Mouse (Mus musculus) monocyte, adult 2 months (primary cell): ENCODE data around the gene Tm4sf5.
"Not testable (repeated sequence)": the region's sequence is repeated elsewhere in the genome, so short reads cannot be mapped to it uniquely, and the experiment has no call there.

Experiments used
- DNase-seq, 2 experiments: peaks; one replicate each; pipeline ENCODE4 v3.0.0; 2022; ENCODE audit warnings: low spot score in 2 of 2, low read depth in 1 of 2

Gene Tm4sf5

GRCm38 (mm10) chr11:70504970-70505369 is at the start of gene Tm4sf5:
Gene Tm4sf5 (plus strand): TSS chr11:70505244.
- no peak for DNase-seq

DNA sequence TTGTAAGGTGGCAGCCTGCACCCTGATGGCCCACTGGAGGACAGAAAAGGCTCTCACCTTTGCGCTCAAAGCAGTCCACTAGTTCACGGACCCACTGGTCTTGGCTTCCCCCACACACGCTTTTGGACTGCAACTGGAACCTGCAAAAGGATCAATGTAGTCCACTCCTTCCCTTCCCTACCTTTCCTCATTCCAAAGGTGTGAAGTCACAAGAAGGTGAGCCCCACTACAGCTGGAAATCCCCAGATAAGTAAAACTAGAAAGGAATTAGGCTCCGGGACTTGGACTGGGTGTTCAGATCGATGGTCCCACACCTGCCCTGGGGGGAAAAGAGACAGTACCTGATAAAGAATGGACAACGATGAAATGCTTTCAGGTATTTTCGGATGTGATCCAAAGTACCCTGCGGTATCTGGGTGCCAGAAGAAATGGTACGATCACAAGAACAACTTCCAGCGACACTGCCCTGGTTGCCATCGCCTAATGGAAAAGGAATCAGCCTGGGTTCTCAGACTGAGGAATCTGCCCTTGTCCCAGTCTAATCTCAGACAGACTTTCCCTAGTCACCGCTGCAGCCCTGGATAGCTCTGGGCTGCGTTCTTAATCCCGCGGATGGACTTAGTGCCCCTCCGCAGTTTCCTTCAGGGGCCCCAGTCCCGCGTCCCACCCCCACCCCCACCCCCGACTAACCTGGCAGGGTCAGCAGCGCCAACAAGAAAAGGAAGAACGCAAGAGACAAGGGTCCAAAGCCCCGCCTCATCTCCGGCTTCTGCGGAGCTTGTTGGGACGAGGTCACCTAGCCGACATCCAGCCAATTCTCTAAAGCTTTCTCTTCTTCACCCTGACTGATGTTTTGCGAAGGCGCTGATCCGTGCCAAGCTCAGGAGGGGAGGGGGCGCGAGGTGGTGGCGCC is 46.1 kb upstream of the Tm4sf5 start, which contains the start of gene Zmynd15:
TSS of gene Zmynd15 (plus strand) at position 746 of the 913 bp plus-strand sequence.
- DNase-seq = no peak

- peak in 1 of 2 experiments; percentile 49 for DNase-seq
Observed at GRCm38 (mm10) chr11:70459601-70460101, 45.4 kb upstream of the Tm4sf5 start, which contains the start of gene Cxcl16. Gene Cxcl16 (minus strand): TSS chr11:70459984.

- DNase-seq = no peak
Observed at GRCm38 (mm10) chr11:70463970-70464369, 41.1 kb upstream of the Tm4sf5 start.

DNA sequence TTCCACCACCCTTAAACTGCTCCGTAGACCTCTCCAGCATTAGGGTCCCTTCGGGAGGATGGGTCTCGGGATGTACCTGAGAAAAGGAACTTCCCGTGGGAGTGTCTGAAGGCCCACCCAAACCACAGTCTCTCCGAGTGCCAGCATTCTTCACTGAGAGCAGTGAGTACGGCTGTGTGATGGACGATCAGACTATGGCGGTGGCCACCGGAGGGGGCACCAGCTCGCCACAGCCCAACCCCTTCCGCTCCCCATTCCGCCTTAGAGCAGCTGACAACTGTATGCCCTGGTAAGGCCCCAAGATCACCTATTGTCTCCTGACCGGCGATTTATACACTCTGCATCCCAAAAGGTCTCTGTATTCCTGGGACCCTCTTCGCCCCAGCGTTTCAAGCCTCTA is 39.8 kb upstream of the Tm4sf5 start:
- no peak for DNase-seq

DNA sequence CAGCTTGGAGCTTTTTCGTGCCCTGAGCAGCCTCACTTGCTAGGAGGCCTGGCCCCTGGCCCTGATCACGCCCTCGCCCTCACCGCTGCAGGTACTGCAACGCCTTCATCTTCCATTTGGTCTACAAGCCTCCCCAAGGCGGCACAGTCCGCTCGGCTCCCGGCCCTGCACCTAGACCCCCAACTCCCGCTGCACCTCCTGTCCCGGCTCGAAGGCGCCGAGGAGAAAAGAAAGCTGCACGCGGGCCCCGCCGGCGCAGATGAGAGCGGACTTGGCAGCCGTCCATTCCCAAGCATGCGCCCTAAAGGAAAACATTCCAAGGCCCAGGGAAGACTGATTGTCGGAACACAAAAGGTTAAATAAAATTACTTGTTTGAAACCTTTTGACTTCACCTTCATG is 39.2 kb upstream of the Tm4sf5 start:
- DNase-seq = no peak

- DNase-seq = no peak
Observed at GRCm38 (mm10) chr11:70467902-70468619, 37.0 kb upstream of the Tm4sf5 start.

- no peak for DNase-seq
Observed at GRCm38 (mm10) chr11:70469764-70470163, 35.3 kb upstream of the Tm4sf5 start.

DNA sequence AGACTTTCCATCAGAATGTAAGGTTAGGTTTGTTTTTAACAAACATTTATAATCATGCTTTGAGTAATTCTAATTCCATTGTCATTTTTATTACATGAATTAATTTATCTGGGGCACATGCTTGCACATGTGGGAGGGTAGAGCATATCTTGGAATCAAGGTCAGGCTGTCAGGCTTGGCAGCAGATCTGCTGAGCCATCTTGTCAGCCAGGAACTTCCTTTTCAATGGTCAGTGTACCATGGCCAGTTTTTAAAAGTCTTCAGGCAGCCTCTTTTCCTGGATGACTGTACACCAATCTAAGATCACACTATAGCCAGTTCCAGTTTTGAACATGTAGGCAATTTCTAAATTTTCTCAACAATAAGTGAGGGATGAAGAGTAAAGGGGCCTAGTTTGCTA is 32.3 kb upstream of the Tm4sf5 start:
- DNase-seq = no peak

GRCm38 (mm10) chr11:70473291-70473690 is 31.8 kb upstream of the Tm4sf5 start:
- DNase-seq = not testable (repeated sequence)

GRCm38 (mm10) chr11:70474872-70475534 is 30.0 kb upstream of the Tm4sf5 start:
- DNase-seq = no peak

DNA sequence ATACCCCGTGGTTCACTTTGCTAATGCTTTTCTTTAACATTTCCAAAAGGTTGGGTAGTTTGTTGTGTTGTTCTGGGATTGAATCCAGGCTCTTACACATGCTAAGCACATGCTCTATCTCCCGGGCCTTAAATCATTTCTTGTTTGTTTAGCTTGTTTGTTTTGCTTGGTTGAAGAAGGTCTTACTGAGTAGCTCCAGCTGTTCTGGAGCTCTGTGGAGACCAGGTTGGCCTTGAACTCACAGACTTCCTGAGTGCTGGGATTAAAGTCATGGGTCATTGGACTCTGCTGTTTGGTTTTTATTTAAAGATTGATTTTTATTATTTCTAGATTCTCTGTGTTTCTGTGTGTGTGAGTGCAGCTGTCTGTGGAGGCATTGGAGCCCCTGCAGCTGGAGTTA is 19.5 kb upstream of the Tm4sf5 start:
- DNase-seq = no peak

DNA sequence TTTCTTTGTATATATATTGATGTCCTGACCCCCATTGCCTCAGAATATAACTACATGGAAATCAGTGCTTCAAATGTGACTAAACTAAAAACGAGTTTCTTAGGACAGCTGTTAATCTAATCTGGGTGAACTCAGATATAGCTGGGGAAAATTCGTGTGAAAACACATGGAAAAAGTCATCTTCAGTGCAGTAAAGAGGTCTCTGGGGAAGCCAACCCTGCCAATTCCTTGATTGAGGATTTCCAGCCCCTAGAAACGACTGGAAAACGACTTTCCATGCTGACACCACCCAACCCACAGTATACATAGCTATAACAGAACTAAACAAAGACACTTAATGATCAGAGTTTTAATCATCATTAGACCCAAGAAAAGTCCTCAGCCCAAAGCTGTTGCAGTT is 17.2 kb upstream of the Tm4sf5 start:
- DNase-seq = no peak

GRCm38 (mm10) chr11:70489138-70489537 is 15.9 kb upstream of the Tm4sf5 start:
- no peak for DNase-seq

DNA sequence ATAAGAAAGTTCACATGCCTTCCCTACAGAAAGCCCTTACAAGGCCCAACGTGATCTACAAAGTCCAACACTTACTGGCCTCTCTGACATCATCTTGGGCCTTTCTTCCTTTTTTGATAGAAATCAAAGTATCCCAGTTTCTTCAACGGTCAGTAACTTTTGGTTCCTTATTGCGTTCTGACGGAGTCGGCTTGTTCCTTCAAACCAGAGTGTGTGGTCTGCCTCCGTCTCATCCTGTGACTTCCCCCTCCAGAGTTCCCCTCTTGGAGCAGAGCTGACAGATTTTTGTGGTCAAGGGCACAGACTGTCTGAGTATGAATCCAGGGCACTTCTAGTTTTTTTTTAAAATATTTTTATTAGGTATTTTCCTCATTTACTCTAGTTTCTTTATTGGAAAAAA is 15.4 kb upstream of the Tm4sf5 start:
- peak; percentile 67 to 74 for DNase-seq

- no peak for DNase-seq
Observed at GRCm38 (mm10) chr11:70499566-70500475, 5.2 kb upstream of the Tm4sf5 start.

- no peak for DNase-seq
Observed at GRCm38 (mm10) chr11:70500476-70500812, 4.6 kb upstream of the Tm4sf5 start.

- no peak for DNase-seq
Observed at GRCm38 (mm10) chr11:70502018-70502417, 3.0 kb upstream of the Tm4sf5 start.

DNA sequence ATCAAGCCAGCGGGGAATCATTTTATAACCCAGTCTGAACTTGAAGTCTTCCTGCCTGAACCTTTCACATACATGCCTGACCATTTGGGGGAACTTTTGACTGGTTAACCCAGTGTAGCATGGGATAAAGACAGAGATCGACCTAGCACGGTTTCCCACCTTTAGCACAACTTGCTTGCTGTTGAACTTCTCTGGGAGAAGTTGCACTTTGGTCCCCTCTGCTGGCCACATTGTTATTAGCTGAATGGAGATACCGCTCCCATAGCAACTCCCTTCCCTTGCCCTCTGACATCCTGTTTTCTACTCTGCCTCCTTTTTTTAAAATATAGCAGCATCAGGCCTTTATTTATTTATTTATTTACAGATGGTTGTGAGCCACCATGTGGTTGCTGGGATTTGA is 1.3 kb downstream of the Tm4sf5 start:
- DNase-seq = peak; percentile 32 to 60

DNA sequence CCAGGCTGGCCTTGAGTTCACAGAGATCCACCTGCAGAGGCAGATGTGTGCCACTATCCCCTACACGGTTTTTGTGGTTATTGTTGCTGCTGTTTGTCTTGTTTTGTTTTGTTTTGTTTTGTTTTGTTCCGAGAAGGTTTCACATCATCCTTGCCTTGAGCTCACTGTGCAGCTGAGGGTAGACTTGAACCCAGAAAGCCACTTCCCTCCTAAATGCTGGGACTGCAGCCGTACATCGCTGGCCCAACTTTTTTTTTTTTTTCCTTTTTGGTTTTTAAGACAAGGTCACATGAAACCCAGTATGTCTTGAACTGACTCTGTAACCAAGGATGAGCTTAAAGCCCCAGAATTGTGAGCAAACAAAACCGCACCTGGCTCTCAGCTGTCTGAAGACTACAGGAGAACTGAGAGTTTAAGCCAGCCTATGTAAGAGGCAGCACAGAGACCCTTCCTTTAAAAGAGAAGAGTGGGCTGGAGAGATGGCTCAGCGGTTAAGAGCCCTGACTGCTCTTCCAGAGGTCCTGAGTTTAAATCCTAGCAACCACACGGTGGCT is 2.0 kb downstream of the Tm4sf5 start:
- no peak for DNase-seq
